Mouse (Mus musculus) adrenal gland, postnatal 25 days (tissue): ENCODE results near the gene Mtrr. TPM values are rescaled to one million over a fixed set of nuclear protein-coding genes. Genes with fewer than 3 reads are reported as not detected.
"Not testable (repeated sequence)": the region's sequence is repeated elsewhere in the genome, so short reads cannot be mapped to it uniquely, and the experiment has no call there.

Experiments used
- DNase-seq: peaks from one replicate; pipeline ENCODE4 v3.0.0; 2021; ENCODE audit warnings: mixed read lengths
- total RNA-seq: library from RNA; stranded (reverse); gene quantifications from 2 replicates; pipeline ENCODE4 v1.2.3, GENCODE M21; 2021

Gene Mtrr
- total RNA-seq, 1 experiment from 2014 or later = 23.8 TPM

DNA sequence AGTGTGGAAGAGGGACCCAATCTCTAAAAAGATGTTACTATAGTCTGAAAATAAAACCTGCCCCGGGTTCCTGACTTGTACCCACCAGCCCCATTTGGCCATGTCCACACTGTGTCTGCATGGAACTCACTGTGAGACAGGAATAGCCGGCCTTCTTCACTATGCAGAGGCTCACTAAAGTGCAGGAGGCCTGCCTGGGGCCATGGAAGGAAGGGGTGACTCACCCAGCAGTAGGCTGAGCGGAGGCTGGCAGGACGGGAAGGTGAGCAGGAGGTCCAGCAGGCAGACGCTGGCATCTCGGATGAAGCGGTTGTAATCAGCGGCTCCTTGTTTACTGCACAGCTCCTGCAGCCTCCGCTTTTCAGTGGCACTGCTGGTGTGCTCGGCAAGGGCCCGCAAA lies 13.4 kb downstream of the Mtrr start:
- DNase-seq = no peak

- no peak for DNase-seq
These were observed 13.8 kb downstream of the Mtrr start for GRCm38 (mm10) chr13:68568110-68568509.

DNA sequence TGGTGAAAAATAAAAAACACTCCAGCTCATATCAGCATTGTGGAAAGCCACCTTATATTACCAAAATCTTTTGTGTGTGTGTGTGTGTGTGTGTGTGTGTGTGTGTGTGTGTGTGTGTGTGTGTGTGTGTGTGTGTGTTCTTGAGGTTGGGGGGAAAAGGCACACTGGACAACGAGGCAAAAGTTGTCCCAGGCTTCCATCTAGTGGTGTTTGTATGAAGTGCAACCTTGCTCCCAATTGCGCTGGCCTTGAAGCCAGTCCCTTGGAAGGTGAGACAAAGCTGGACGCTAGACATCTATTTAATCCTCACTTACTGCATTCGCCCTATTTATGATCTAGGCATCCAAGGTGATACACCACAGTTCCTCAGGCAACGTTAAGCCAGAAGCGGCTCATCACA lies 28.6 kb downstream of the Mtrr start:
- not testable (repeated sequence) for DNase-seq

Other genes with a start within 250 kb of the Mtrr start
- 16.0 and 16.8 TPM in 2 replicates for gene Fastkd3, start 85 bp upstream of the Mtrr start, total RNA-seq
- 0.43 TPM in 1 of 2 replicates, not detected in the other for gene 1700001L19Rik, start 15.3 kb upstream of the Mtrr start, total RNA-seq